Mouse (Mus musculus) forebrain, embryonic 13.5 days (tissue): Measurements from ENCODE around the gene Slc4a4. TPM values are rescaled to one million over a fixed set of nuclear protein-coding genes. Genes with fewer than 3 reads are reported as not detected.

ENCODE experiments used
- ATAC-seq: fragments of 200-750 bp; cut with Nextera tagmentation; 2 replicates; pipeline ENCODE4 v1.8.0; 2017
- H3K27ac ChIP-seq: fragments of 300-500 bp; sonication (generic); 2 replicates; pipeline ENCODE4 v1.5.1; 2015; ENCODE audit warnings: inconsistent platforms, mild to moderate bottlenecking, moderate library complexity
- H3K27me3 ChIP-seq: fragments of 300-500 bp; sonication (generic); 2 replicates; pipeline ENCODE4 v1.6.1; 2015; ENCODE audit warnings: mild to moderate bottlenecking, inconsistent platforms
- H3K36me3 ChIP-seq: fragments of 300-500 bp; sonication (generic); 2 replicates; pipeline ENCODE4 v1.6.1; 2015; ENCODE audit warnings: mild to moderate bottlenecking, inconsistent platforms; ENCODE audit not compliant: poor library complexity, severe bottlenecking
- H3K4me1 ChIP-seq: fragments of 300-500 bp; sonication (generic); 2 replicates; pipeline ENCODE4 v1.6.1; 2015; ENCODE audit warnings: inconsistent platforms
- H3K4me2 ChIP-seq: fragments of 300-500 bp; sonication (generic); 2 replicates; pipeline ENCODE4 v1.6.1; 2015; ENCODE audit warnings: inconsistent platforms, mild to moderate bottlenecking, moderate library complexity
- H3K4me3 ChIP-seq: fragments of 300-500 bp; sonication (generic); 2 replicates; pipeline ENCODE4 v1.5.1; 2015; ENCODE audit warnings: mild to moderate bottlenecking, inconsistent platforms
- H3K9ac ChIP-seq: fragments of 300-500 bp; sonication (generic); 2 replicates; pipeline ENCODE4 v1.6.1; 2015; ENCODE audit warnings: mild to moderate bottlenecking, inconsistent platforms
- H3K9me3 ChIP-seq: fragments of 300-500 bp; sonication (generic); replicated peaks from 2 replicates; pipeline ENCODE4 v1.6.1; 2016; ENCODE audit warnings: inconsistent platforms
- WGBS: fragments of 180-500 bp; shearing (Covaris S2); methylation state at CpG from one replicate; pipeline ENCODE4 v1.1.7; 2015; 5-methylcytosine and 5-hydroxymethylcytosine counted together
- polyA plus RNA-seq: library from polyadenylated mRNA; unstranded; fragments of >200 nt; fragmentation: Nextera tagmentation; extraction: Ambion mirVana; gene quantifications from 2 replicates; pipeline ENCODE4 v1.2.1, GENCODE M21; 2015

The Slc4a4 gene
- polyA plus RNA-seq, 1 experiment from 2014 or later: 1.1 TPM

- H3K27me3 ChIP-seq: no peaks in the 10 kb centered on the region
- no peak overlapping the region for H3K9ac ChIP-seq
- H3K36me3 ChIP-seq: no peaks in the 10 kb centered on the region
- H3K27ac ChIP-seq: no peak overlapping the region
- WGBS: 40% methylated on average over 1 of the region's 1 CpGs
- H3K4me3 ChIP-seq: no peak overlapping the region
- no peaks in the 10 kb centered on the region; the same call in 1 of the 2 replicates for H3K4me1 ChIP-seq
- peak; percentile 87 for ATAC-seq
- no peaks in the 10 kb centered on the region for H3K9me3 ChIP-seq
- H3K4me2 ChIP-seq: no peak overlapping the region
Observed at GRCm38 (mm10) chr5:89221658-89222057, 335.0 kb downstream of the Slc4a4 start.

GRCm38 (mm10) chr5:89223061-89223740 is 336.6 kb downstream of the Slc4a4 start:
- Histone ChIP-seq H3K36me3 (no peaks in the 10 kb centered on the region), H3K4me3 (no peak overlapping the region), H3K27ac (no peak overlapping the region), H3K9ac (no peak overlapping the region), H3K4me2 (no peak overlapping the region), H3K9me3 (no peaks in the 10 kb centered on the region), H3K4me1 (no peaks in the 10 kb centered on the region; the same call in 1 of the 2 replicates), H3K27me3 (no peaks in the 10 kb centered on the region)
- WGBS: 56% methylated on average over 10 of the region's 10 CpGs
- no peak for ATAC-seq

GRCm38 (mm10) chr5:89223744-89224368 is 337.2 kb downstream of the Slc4a4 start:
- H3K9ac ChIP-seq: no peak overlapping the region
- 52% methylated on average over 9 of the region's 9 CpGs for WGBS
- no peaks in the 10 kb centered on the region for H3K9me3 ChIP-seq
- no peaks in the 10 kb centered on the region for H3K36me3 ChIP-seq
- H3K4me3 ChIP-seq: no peak overlapping the region
- peak; percentile 29; the same call in 1 of the 2 replicates for ATAC-seq
- no peak overlapping the region for H3K27ac ChIP-seq
- H3K27me3 ChIP-seq: no peaks in the 10 kb centered on the region
- H3K4me1 ChIP-seq: no peaks in the 10 kb centered on the region; the same call in 1 of the 2 replicates
- no peak overlapping the region for H3K4me2 ChIP-seq

GRCm38 (mm10) chr5:89227948-89228347 is 341.3 kb downstream of the Slc4a4 start:
- H3K4me1 ChIP-seq: no peaks in the 10 kb centered on the region; the same call in 1 of the 2 replicates
- WGBS: 87% methylated on average over 2 of the region's 2 CpGs
- H3K27ac ChIP-seq: no peak overlapping the region
- H3K27me3 ChIP-seq: no peaks in the 10 kb centered on the region
- H3K4me3 ChIP-seq: no peak overlapping the region
- no peak for ATAC-seq
- no peaks in the 10 kb centered on the region for H3K9me3 ChIP-seq
- no peaks in the 10 kb centered on the region for H3K36me3 ChIP-seq
- no peak overlapping the region for H3K4me2 ChIP-seq
- H3K9ac ChIP-seq: no peak overlapping the region

GRCm38 (mm10) chr5:89229606-89230005 is 343.0 kb downstream of the Slc4a4 start:
- H3K27ac ChIP-seq: no peak overlapping the region
- H3K9me3 ChIP-seq: no peaks in the 10 kb centered on the region
- WGBS: 87% methylated on average over 5 of the region's 5 CpGs
- H3K4me1 ChIP-seq: no peaks in the 10 kb centered on the region
- H3K4me3 ChIP-seq: no peak overlapping the region
- H3K4me2 ChIP-seq: no peak overlapping the region
- ATAC-seq: no peak
- H3K27me3 ChIP-seq: no peaks in the 10 kb centered on the region
- no peaks in the 10 kb centered on the region for H3K36me3 ChIP-seq
- H3K9ac ChIP-seq: no peak overlapping the region

GRCm38 (mm10) chr5:89232313-89232712 is 345.7 kb downstream of the Slc4a4 start:
- H3K9ac ChIP-seq: no peak overlapping the region
- no peaks in the 10 kb centered on the region for H3K9me3 ChIP-seq
- no peak overlapping the region for H3K4me2 ChIP-seq
- no peak overlapping the region for H3K27ac ChIP-seq
- no peak overlapping the region for H3K4me3 ChIP-seq
- H3K36me3 ChIP-seq: no peaks in the 10 kb centered on the region
- H3K27me3 ChIP-seq: no peaks in the 10 kb centered on the region
- WGBS: 93% methylated on average over 7 of the region's 7 CpGs
- ATAC-seq: no peak
- H3K4me1 ChIP-seq: no peaks in the 10 kb centered on the region

- ATAC-seq: no peak
- Histone ChIP-seq H3K27me3 (no peaks in the 10 kb centered on the region), H3K36me3 (no peaks in the 10 kb centered on the region), H3K4me3 (no peak overlapping the region), H3K27ac (no peak overlapping the region), H3K9ac (no peak overlapping the region), H3K9me3 (no peaks in the 10 kb centered on the region), H3K4me2 (no peak overlapping the region), H3K4me1 (no peaks in the 10 kb centered on the region)
- 83% methylated on average over 5 of the region's 5 CpGs for WGBS
Observed at GRCm38 (mm10) chr5:89251806-89252205, 365.2 kb downstream of the Slc4a4 start.

GRCm38 (mm10) chr5:89259804-89260492 is 373.3 kb downstream of the Slc4a4 start:
- Histone ChIP-seq H3K9me3 (no peaks in the 10 kb centered on the region), H3K27ac (no peak overlapping the region), H3K4me2 (no peak overlapping the region), H3K36me3 (no peaks in the 10 kb centered on the region), H3K27me3 (no peaks in the 10 kb centered on the region), H3K4me1 (no peaks in the 10 kb centered on the region), H3K9ac (no peak overlapping the region), H3K4me3 (no peak overlapping the region)
- ATAC-seq: no peak
- 91% methylated on average over 9 of the region's 9 CpGs for WGBS

GRCm38 (mm10) chr5:89277049-89277448 is 390.4 kb downstream of the Slc4a4 start:
- Histone ChIP-seq H3K27ac (no peak overlapping the region), H3K4me3 (no peak overlapping the region), H3K4me1 (no peaks in the 10 kb centered on the region), H3K9me3 (no peaks in the 10 kb centered on the region), H3K36me3 (no peaks in the 10 kb centered on the region), H3K27me3 (no peaks in the 10 kb centered on the region), H3K4me2 (no peak overlapping the region), H3K9ac (no peak overlapping the region)
- 78% methylated on average over 2 of the region's 2 CpGs for WGBS
- no peak for ATAC-seq

- H3K4me3 ChIP-seq: no peak overlapping the region
- no peak overlapping the region for H3K27ac ChIP-seq
- H3K4me2 ChIP-seq: no peak overlapping the region
- H3K36me3 ChIP-seq: no peaks in the 10 kb centered on the region
- H3K9me3 ChIP-seq: no peaks in the 10 kb centered on the region
- no peaks in the 10 kb centered on the region for H3K4me1 ChIP-seq
- H3K27me3 ChIP-seq: no peaks in the 10 kb centered on the region
- WGBS: 79% methylated on average over 5 of the region's 5 CpGs
- H3K9ac ChIP-seq: no peak overlapping the region
- no peak for ATAC-seq
Observed at GRCm38 (mm10) chr5:89277616-89278015, 391.0 kb downstream of the Slc4a4 start.

- no peak for ATAC-seq
- no peak overlapping the region for H3K4me2 ChIP-seq
- H3K27ac ChIP-seq: no peak overlapping the region
- H3K4me3 ChIP-seq: no peak overlapping the region
- no peaks in the 10 kb centered on the region for H3K36me3 ChIP-seq
- no peak overlapping the region for H3K9ac ChIP-seq
- no peaks in the 10 kb centered on the region for H3K9me3 ChIP-seq
- H3K4me1 ChIP-seq: no peaks in the 10 kb centered on the region
- no peaks in the 10 kb centered on the region for H3K27me3 ChIP-seq
Observed at GRCm38 (mm10) chr5:89278309-89278708, 391.7 kb downstream of the Slc4a4 start.

- no peak for ATAC-seq
- 84% methylated on average over 3 of the region's 3 CpGs for WGBS
- Histone ChIP-seq H3K4me3 (no peak overlapping the region), H3K9ac (no peak overlapping the region), H3K4me2 (no peak overlapping the region), H3K4me1 (no peaks in the 10 kb centered on the region), H3K27ac (no peak overlapping the region), H3K9me3 (no peaks in the 10 kb centered on the region), H3K27me3 (no peaks in the 10 kb centered on the region), H3K36me3 (no peaks in the 10 kb centered on the region)
Observed at GRCm38 (mm10) chr5:89280312-89280863, 393.8 kb downstream of the Slc4a4 start.
